Mouse (Mus musculus): ENCODE measurements at regions not wholly inside any gene's neighbourhood (a gene's known extent, or its start where the extent isn't known, plus 50 kb on each side); places are given as distances from the start of the nearest gene placed in this dataset.

- TF ChIP-seq CTCF (IDR thresholded peaks at IDR 0.05) (no peak), POLR2A (IDR thresholded peaks at IDR 0.05; ENCODE audit: insufficient read depth, low read depth, low read length) (no peak), EP300 (IDR thresholded peaks at IDR 0.05; ENCODE audit: insufficient read depth, low read depth, low read length) (no peak)
Observed at GRCm38 (mm10) chr3:41213533-41213932, 130.7 kb upstream of the Pgrmc2 start.

All from heart, adult 2 months (tissue).